Mouse (Mus musculus): ENCODE data around the gene Sesn1.
A peak's percentile ranks its signal among the peaks of the same experiment; 100 is the strongest.

Gene Sesn1

GRCm38 (mm10) chr10:41870101-41870500 lies 60.4 kb downstream of the Sesn1 start:
- no peak for DNase-seq (ENCODE audit: low spot score in 2 of 2)

- DNase-seq (ENCODE audit: low spot score in 2 of 2) = no peak
These were observed 61.8 kb downstream of the Sesn1 start for GRCm38 (mm10) chr10:41871564-41871963.

DNA sequence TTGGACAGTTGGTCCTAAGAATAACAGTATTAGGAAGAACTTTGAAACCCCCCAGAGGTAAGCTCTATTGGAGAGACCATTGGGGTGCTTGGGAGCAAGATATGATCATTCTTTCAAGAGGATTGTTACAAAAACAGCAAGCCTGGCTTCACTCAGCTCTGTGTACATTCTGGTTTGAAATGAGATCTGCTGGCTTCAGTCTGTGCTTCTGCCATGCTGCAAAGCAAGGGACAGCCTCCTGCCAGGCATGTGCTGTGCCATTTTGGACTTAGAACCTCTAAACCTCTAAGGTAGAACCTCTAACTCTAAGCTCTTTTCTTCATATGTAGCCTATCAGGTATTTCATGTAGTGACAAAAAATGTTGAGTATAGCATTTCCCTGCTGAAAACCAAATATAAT lies 65.9 kb downstream of the Sesn1 start:
- no peak for DNase-seq (ENCODE audit: low spot score in 2 of 2)

GRCm38 (mm10) chr10:41878344-41878743 lies 68.6 kb downstream of the Sesn1 start:
- no peak for DNase-seq (ENCODE audit: low spot score in 2 of 2)

DNA sequence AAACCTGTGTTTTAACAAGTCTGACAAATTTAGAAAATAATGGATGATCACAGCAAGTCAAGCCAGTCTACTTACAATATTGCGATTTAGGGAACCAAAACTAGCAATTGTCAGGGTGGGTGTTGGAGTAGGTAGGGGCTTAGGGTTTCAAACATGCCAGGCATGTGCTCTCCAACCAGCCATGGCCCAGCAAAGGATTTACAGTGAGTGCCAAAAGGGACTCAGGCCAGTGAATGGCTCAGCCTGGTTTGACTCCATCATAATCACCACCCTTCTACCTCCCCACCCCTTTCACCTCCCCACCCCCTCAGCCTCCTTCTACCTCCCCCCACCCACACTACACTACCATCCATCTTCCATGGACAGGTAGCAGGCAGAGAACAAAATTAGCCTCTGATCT lies 69.9 kb downstream of the Sesn1 start:
- no peak for DNase-seq (ENCODE audit: low spot score in 2 of 2)

GRCm38 (mm10) chr10:41880206-41880605 lies 70.5 kb downstream of the Sesn1 start:
- DNase-seq (ENCODE audit: low spot score in 2 of 2) = no peak

GRCm38 (mm10) chr10:41880777-41881176 lies 71.0 kb downstream of the Sesn1 start:
- DNase-seq (ENCODE audit: low spot score in 2 of 2) = no peak

DNA sequence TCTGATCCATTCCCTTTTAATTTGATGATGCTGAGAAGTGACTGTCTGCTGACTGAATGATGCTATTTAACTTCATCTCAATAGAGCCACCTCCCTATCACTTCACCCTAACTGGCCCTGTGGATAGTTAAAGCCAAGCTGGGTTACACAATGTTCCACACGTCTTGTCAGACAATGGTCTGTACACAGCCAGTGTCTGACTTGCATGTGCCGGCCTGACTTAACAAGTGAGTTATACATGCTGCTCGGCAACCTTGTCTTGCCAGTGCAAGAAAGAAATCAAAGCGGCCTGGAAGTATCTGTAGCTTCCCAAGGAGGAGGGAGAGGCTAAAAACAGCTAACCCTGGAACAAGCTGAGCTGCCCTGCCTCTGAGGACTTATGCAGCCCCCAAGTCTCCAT lies 71.7 kb downstream of the Sesn1 start:
- no peak for DNase-seq (ENCODE audit: low spot score in 2 of 2)

GRCm38 (mm10) chr10:41883741-41884575 lies 74.2 kb downstream of the Sesn1 start:
- no peak for DNase-seq (ENCODE audit: low spot score in 2 of 2)

GRCm38 (mm10) chr10:41887080-41887821 lies 77.5 kb downstream of the Sesn1 start:
- peak; percentile 92 for DNase-seq (ENCODE audit: low spot score in 2 of 2)

GRCm38 (mm10) chr10:41888365-41888941 lies 78.7 kb downstream of the Sesn1 start:
- no peak for DNase-seq (ENCODE audit: low spot score in 2 of 2)

DNA sequence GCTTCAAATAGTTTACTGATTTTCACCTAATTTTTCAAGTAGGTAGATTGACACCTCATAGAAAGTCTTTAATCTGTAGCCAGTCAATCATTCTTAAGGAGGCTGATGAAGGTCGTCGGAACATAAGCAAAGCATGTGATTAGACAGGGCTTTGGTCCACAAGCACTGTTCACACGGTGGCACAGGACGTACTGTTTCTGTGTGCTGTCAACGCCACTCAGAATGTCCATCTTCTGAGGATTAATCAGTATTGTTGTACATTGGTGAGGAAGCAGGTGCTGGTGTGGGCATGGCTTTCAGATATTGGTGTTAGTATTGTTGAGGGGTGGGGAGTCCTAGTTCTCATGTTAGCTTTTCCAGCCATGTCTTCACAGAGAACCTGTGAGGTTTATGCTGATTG lies 79.8 kb downstream of the Sesn1 start:
- DNase-seq (ENCODE audit: low spot score in 2 of 2) = no peak

DNA sequence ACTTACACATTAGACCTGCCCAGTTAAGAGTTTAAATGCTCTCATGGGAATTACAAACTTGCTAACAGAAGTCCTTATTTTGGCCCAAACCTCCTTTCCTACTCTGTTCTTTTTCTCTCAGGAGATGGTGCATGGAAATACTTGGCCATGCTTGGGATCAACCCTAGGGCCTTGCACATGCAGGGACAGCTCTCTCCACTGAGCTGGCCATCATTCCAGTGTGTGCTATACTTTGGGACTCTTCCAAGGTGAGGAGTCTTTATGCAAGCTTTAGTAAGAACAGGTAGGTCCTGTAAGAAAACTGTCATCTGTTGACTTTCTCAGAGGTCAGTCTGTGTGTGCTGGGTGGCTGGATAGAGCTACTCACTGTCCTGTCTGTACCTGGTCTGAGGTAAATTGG lies 80.8 kb downstream of the Sesn1 start:
- DNase-seq (ENCODE audit: low spot score in 2 of 2) = no peak

GRCm38 (mm10) chr10:41891312-41891711 lies 81.6 kb downstream of the Sesn1 start:
- no peak for DNase-seq (ENCODE audit: low spot score in 2 of 2)

- peak; percentile 48 to 62 for DNase-seq (ENCODE audit: low spot score in 2 of 2)
These were observed 84.0 kb downstream of the Sesn1 start for GRCm38 (mm10) chr10:41893433-41894411.

DNA sequence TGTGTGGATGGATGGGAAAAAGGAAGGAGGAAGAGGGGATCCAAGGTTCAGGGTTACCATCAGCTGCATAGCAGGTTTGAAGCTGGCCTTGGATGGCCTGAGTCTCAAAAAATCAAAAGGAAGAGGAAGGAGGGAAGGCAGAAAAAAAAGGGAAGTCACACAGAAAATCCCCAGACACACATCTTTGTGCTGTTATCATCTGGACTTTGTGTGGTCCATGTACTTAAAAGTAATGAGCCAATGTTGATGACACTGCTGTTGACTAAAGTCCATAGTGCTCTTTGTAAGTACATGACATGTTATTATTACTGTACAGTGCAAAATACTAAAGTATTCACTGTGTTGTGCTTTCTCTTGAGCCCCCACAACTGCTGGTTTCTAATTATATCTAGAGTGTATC lies 86.7 kb downstream of the Sesn1 start:
- no peak for DNase-seq (ENCODE audit: low spot score in 2 of 2)

DNA sequence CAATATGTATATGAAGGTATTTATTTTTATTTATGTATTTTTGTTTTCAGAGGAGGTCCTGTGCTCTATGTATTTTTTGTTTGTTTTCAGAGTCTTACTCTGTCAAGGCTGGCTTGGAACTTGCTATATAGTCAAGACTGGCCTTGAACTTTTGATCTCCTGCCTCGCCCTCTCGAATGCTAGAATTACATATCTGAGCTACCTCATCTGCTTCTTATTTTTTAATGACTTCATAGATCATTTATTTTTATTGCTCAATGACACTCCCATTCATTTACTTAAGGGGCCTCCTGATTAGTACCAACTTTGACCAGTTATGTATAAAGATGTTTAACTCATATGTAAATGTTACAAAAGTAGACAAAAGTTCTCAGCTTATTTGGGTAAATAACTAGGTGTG lies 87.1 kb downstream of the Sesn1 start:
- no peak for DNase-seq (ENCODE audit: low spot score in 2 of 2)

GRCm38 (mm10) chr10:41901456-41901855 lies 91.7 kb downstream of the Sesn1 start:
- no peak for DNase-seq (ENCODE audit: low spot score in 2 of 2)

- no peak for DNase-seq (ENCODE audit: low spot score in 2 of 2)
These were observed 92.1 kb downstream of the Sesn1 start for GRCm38 (mm10) chr10:41901864-41902263.

- no peak for DNase-seq (ENCODE audit: low spot score in 2 of 2)
These were observed 97.7 kb downstream of the Sesn1 start for GRCm38 (mm10) chr10:41907473-41907872.

DNA sequence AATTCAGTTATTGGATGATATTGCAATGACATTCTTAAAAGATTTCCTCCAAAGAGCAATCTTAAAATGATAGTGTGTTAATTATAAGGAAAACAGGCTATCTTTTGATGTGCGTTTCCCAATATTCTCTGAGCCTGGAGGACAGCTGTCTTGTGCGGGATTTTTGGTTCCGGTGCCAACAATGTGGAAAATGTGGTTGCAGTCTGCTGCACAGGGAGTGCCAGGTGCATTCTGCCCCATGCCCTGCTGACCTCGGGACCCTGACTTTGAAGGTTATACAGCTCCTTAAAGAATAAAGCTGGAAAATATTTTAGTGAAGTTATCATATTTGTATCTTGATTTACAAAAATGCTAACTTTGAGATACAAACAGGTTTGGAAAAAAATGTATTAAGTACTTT lies 98.2 kb downstream of the Sesn1 start:
- no peak for DNase-seq (ENCODE audit: low spot score in 2 of 2)

DNA sequence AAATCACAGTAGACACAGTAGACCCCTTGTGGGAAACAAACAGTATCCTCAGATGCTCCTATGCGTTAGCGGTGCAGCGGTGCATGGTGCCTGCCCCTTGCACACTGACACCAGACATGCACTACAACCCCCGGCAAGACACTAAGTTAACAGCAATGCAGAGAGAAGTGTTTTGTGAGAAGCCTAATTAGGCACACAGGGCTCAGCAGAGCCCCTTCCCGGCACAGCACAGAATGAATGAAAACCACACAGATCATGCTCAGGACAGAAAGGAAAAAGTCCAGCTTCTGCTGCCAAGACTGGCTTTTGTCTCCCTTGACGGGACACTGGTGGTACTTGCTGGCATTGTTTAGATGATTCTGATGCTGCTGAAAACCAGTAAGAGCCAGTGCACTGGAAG lies 99.2 kb downstream of the Sesn1 start:
- no peak for DNase-seq (ENCODE audit: low spot score in 2 of 2)

Measured in right cerebral cortex, postnatal 36 days (tissue).